Mouse (Mus musculus) heart, adult 2 months (tissue): ENCODE measurements at regions not wholly inside any gene's neighbourhood (a gene's known extent, or its start where the extent isn't known, plus 50 kb on each side); places are given as distances from the start of the nearest gene placed in this dataset.

ENCODE experiments used
- CTCF ChIP-seq: fragments of 200-600 bp; IDR thresholded peaks from 2 replicates; pipeline ENCODE4 v1.8.1; 2022; ENCODE audit warnings: antibody characterized with exemption, mild to moderate bottlenecking, moderate library complexity
- POLR2A ChIP-seq: fragments of 200-500 bp; IDR thresholded peaks from 2 replicates; pipeline ENCODE4 v1.6.1; 2011; ENCODE audit warnings: mild to moderate bottlenecking, low read depth, low read length, control low read depth; ENCODE audit not compliant: insufficient read depth

DNA sequence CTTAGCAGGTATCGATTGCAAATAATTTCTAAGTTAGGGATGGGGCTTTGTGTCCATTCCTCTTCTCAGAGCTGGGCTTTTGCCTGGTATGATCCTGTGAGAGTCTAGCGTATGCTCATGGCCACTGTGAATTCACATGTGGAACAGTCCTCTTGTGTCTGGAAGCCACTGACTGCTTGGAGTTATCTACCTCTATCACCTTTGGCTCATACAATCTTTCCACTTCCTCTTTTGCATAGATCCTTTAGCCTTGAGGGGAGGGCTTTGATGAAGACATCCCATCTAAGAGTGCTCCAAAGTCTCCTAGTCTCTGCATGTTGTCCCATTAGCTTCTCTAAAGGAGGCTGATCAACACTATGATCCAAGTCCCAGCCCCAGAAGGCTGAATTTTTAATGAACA, 135.8 kb upstream of the Max start:
- TF ChIP-seq CTCF (no peak), POLR2A (no peak)
